Mouse (Mus musculus) ovary, postnatal 14 days (tissue): ENCODE measurements around the gene Plb1.

Experiments
- DNase-seq: peaks from one replicate; pipeline ENCODE4 v3.0.0; 2022; ENCODE audit warnings: low spot score

Plb1 gene

GRCm38 (mm10) chr5:32245385-32245784 is 12.9 kb downstream of the Plb1 start:
- no peak for DNase-seq

- no peak for DNase-seq
These were observed 28.2 kb downstream of the Plb1 start for GRCm38 (mm10) chr5:32260751-32261150.

- no peak for DNase-seq
These were observed 28.7 kb downstream of the Plb1 start for GRCm38 (mm10) chr5:32261251-32261650.

- no peak for DNase-seq
These were observed 30.0 kb downstream of the Plb1 start for GRCm38 (mm10) chr5:32262534-32262933.

GRCm38 (mm10) chr5:32272502-32272901 is 40.0 kb downstream of the Plb1 start:
- DNase-seq, result no peak

- no peak for DNase-seq
These were observed 45.6 kb downstream of the Plb1 start for GRCm38 (mm10) chr5:32278000-32278694.

GRCm38 (mm10) chr5:32280066-32280465 is 47.6 kb downstream of the Plb1 start:
- DNase-seq, result no peak

GRCm38 (mm10) chr5:32282345-32282744 is 49.8 kb downstream of the Plb1 start:
- no peak for DNase-seq

- DNase-seq, result no peak
These were observed 50.9 kb downstream of the Plb1 start for GRCm38 (mm10) chr5:32283457-32283856.

GRCm38 (mm10) chr5:32286315-32286714 is 53.8 kb downstream of the Plb1 start:
- DNase-seq, result no peak

- DNase-seq, result no peak
These were observed 55.5 kb downstream of the Plb1 start for GRCm38 (mm10) chr5:32288021-32288420.

GRCm38 (mm10) chr5:32291316-32291715 is 58.8 kb downstream of the Plb1 start:
- DNase-seq, result no peak

GRCm38 (mm10) chr5:32302991-32303921 is 70.7 kb downstream of the Plb1 start:
- DNase-seq, result peak; percentile 49

- DNase-seq, result no peak
These were observed 74.6 kb downstream of the Plb1 start for GRCm38 (mm10) chr5:32307106-32307505.

GRCm38 (mm10) chr5:32308647-32309046 is 76.1 kb downstream of the Plb1 start:
- no peak for DNase-seq

GRCm38 (mm10) chr5:32309714-32310113 is 77.2 kb downstream of the Plb1 start:
- no peak for DNase-seq

- DNase-seq, result no peak
These were observed 78.3 kb downstream of the Plb1 start for GRCm38 (mm10) chr5:32310802-32311201.

- no peak for DNase-seq
These were observed 79.2 kb downstream of the Plb1 start for GRCm38 (mm10) chr5:32311589-32312166.

- no peak for DNase-seq
These were observed 81.2 kb downstream of the Plb1 start for GRCm38 (mm10) chr5:32313671-32314070.

GRCm38 (mm10) chr5:32314731-32315130 is 82.2 kb downstream of the Plb1 start:
- no peak for DNase-seq

- peak; percentile 34 for DNase-seq
These were observed 89.8 kb downstream of the Plb1 start for GRCm38 (mm10) chr5:32322146-32322811.

- DNase-seq, result no peak
These were observed 95.6 kb downstream of the Plb1 start for GRCm38 (mm10) chr5:32328139-32328538.
